Mouse (Mus musculus): ENCODE data around the gene Alpk1. TPM values are rescaled to one million over a fixed set of nuclear protein-coding genes. Genes with fewer than 3 reads are reported as not detected.

The Alpk1 gene
- polyA plus RNA-seq, 2 experiments, result 0.19 to 0.59 TPM

DNA sequence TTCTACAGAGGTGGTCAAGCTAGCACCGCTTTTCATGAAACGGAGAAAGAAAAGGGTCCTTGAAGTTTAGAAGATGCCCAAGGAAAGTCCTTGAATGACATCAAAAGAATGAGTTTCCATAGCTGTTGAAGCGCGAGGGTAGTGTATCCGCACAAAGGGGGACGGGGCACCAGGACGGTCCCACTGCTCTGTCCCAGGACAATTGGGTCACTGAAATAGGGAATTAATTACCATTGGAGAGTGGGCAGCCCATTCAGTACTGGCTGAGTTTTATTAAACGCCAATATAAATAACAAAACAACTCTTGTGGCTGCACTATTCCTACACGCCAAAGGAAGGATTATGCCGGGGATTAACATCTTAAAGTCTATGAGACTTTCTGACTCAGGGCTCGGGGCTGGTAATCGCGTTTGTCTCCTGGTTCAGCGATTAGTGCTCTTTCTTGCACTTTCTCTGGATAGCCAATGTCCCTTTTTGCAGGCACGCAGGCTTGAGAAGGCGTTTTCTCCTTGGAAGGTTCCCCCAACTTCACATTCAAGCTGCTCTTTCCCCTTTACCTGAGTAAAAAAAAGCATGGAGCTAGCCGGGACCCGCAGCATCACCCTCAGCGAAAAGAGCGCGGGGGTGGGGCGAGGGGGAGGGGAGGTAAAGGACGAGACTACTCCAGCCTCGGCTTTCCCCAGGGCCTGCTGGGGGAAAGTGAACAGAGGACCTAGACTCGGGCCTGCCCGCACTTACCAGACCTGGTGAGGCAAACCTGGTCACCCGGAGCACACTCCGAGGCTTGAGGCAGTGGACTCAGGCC is 153.0 kb downstream of the Alpk1 start:
- Histone ChIP-seq H3K27me3 (ENCODE audit: control insufficient read depth, insufficient read depth, low read length) (peaks cover 74% of the 10 kb centered on the region), H3K9me3 (ENCODE audit: control insufficient read depth, low read length) (no peaks in the 10 kb centered on the region), H3K27ac (no peak overlapping the region), H3K9ac (replicated peaks) (no peak overlapping the region), H3K4me3 (ENCODE audit: insufficient read depth in 1 of 2, low read depth in 2 of 2, low read length in 2 of 2) (no peak overlapping the region), H3K4me2 (ENCODE audit: low read depth) (no peak overlapping the region), H3K4me1 (replicated peaks; ENCODE audit: control insufficient read depth in 2 of 2, insufficient read depth in 2 of 2, low read length in 1 of 2) (no peaks in the 10 kb centered on the region; a peak in 1 of 4 replicates), H3K36me3 (replicated peaks; ENCODE audit: control insufficient read depth, insufficient read depth, low read depth) (no peaks in the 10 kb centered on the region)
- ATAC-seq (ENCODE audit: insufficient read depth) (no peak), DNase-seq (ENCODE audit: low read depth in 3 of 3, low spot score in 3 of 3) (no peak)
- no peak for TF ChIP-seq EP300 (IDR thresholded peaks at IDR 0.05; ENCODE audit: low read depth)
- TF ChIP-seq CTCF (IDR thresholded peaks at IDR 0.05; ENCODE audit: low read depth), result no peak
- 3% methylated on average over 28 of the region's 28 CpGs for whole genome bisulfite sequencing (ENCODE audit: insufficient replicate concordance)

DNA sequence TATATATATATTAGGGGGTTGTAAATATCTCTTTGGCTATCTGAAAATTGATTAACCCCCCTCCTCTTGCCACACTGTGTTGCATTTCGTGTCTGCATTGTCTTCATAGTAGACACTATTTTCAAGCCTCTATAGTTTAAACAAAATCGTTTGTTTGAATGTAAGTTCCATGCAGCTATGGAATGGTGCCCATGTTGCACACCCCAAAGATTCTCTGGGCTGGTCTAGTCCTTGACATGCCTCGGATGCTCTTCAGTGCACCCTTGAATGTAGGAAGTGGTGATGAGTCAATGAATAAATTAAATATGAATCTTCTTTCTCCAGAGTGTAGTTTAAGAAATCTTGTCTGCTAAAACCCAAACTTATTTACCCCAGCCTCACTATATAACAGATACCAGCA is 153.8 kb downstream of the Alpk1 start:
- DNase-seq (ENCODE audit: low read depth in 3 of 3, low spot score in 3 of 3), result no peak
- peaks cover 69% of the 10 kb centered on the region for H3K27me3 ChIP-seq (ENCODE audit: control insufficient read depth, insufficient read depth, low read length)

DNA sequence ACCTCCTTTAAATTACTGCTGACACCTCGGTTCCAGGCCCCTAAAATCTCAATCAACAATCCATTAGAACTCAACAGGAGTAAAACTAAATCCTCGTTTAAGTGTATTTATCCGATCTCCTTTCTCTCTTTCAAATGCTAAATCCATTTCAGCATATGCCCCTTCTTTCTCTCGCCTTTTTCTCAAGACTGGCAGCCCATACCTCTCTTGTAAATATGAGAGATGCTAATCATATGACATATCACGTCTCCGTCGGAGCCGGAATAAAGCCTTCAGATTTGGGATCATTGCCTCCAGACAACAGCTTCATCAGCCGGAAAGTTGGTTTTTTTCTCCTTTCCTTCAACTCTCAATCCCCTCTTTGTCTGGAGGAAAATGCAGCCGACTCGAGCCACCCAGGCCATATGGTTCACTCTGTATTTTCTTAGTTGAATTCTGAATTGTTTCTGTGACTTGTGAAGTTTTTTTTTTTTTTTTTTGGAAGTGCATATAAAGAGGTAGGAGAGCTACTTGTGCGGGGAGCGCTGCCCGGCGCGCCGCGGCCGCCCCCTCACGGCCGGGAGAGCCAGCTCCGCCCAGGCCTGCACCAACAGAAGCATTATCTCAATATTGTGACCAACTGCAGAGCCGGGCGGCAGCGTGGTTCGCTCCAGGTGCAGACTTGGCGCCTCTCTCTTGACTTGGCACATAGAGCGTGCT is 154.5 kb downstream of the Alpk1 start:
- ATAC-seq (ENCODE audit: insufficient read depth) (no peak), DNase-seq (ENCODE audit: low read depth in 3 of 3, low spot score in 3 of 3) (peak in 1 of 3 experiments; percentile 13)
- Histone ChIP-seq H3K9me3 (ENCODE audit: control insufficient read depth, low read length) (no peaks in the 10 kb centered on the region), H3K27ac (no peak overlapping the region), H3K4me3 (ENCODE audit: insufficient read depth in 1 of 2, low read depth in 2 of 2, low read length in 2 of 2) (peak overlapping the region in 1 of 2 experiments; percentile 31; a peak in 2 of 4 replicates), H3K27me3 (ENCODE audit: control insufficient read depth, insufficient read depth, low read length) (peaks cover 63% of the 10 kb centered on the region), H3K9ac (replicated peaks) (no peak overlapping the region), H3K36me3 (replicated peaks; ENCODE audit: control insufficient read depth, insufficient read depth, low read depth) (no peaks in the 10 kb centered on the region), H3K4me1 (replicated peaks; ENCODE audit: control insufficient read depth in 2 of 2, insufficient read depth in 2 of 2, low read length in 1 of 2) (no peaks in the 10 kb centered on the region; a peak in 1 of 4 replicates), H3K4me2 (ENCODE audit: low read depth) (peak overlapping the region; percentile 62)
- under 1% methylated on average over 28 of the region's 28 CpGs for WGBS (ENCODE audit: insufficient replicate concordance)
- no peak for TF ChIP-seq EP300 (IDR thresholded peaks at IDR 0.05; ENCODE audit: low read depth)
- TF ChIP-seq CTCF (IDR thresholded peaks at IDR 0.05; ENCODE audit: low read depth), result no peak

More for the DNA sequence above, 153.8 kb downstream of the Alpk1 start:
- no peak overlapping the region for H3K27ac ChIP-seq
- H3K9me3 ChIP-seq (ENCODE audit: control insufficient read depth, low read length), result no peaks in the 10 kb centered on the region
- H3K4me3 ChIP-seq (ENCODE audit: insufficient read depth in 1 of 2, low read depth in 2 of 2, low read length in 2 of 2), result no peak overlapping the region
- WGBS (ENCODE audit: insufficient replicate concordance), result 6% methylated on average over 3 of the region's 3 CpGs
- H3K4me1 ChIP-seq (replicated peaks; ENCODE audit: control insufficient read depth in 2 of 2, insufficient read depth in 2 of 2, low read length in 1 of 2), result no peaks in the 10 kb centered on the region; a peak in 1 of 4 replicates
- no peak for ATAC-seq (ENCODE audit: insufficient read depth)
- TF ChIP-seq EP300 (IDR thresholded peaks at IDR 0.05; ENCODE audit: low read depth), result no peak
- no peak overlapping the region for H3K4me2 ChIP-seq (ENCODE audit: low read depth)
- H3K36me3 ChIP-seq (replicated peaks; ENCODE audit: control insufficient read depth, insufficient read depth, low read depth), result no peaks in the 10 kb centered on the region
- no peak overlapping the region for H3K9ac ChIP-seq (replicated peaks)

DNA sequence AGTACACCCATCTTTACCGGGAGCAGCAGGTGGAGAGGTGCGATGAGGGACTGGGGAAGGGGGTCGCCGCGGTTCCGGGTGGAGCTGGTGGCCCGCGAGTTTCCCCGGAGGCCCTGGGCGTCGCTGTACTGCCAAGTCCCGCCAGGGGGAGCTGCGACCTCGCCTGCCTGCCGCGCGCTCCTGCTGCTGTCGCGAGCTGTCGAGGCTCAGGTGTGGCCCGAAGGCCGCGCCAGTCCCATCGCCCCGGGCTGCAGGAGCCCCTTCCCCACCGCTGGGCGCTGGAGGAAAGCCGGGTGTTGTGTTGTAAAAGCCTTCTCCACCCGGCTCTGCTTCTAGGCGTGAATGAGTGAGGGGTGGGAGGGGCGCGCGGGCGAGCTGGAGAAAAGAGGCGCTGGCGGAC is 155.0 kb downstream of the Alpk1 start:
- peak overlapping the region in 1 of 2 experiments; percentile 31; a peak in 2 of 4 replicates for H3K4me3 ChIP-seq (ENCODE audit: insufficient read depth in 1 of 2, low read depth in 2 of 2, low read length in 2 of 2)
- ATAC-seq (ENCODE audit: insufficient read depth), result peak; percentile 60
- DNase-seq (ENCODE audit: low read depth in 3 of 3, low spot score in 3 of 3), result peak in 2 of 3 experiments; percentile 13 to 26
- peak overlapping the region; percentile 62 for H3K4me2 ChIP-seq (ENCODE audit: low read depth)
- H3K27me3 ChIP-seq (ENCODE audit: control insufficient read depth, insufficient read depth, low read length), result peaks cover 57% of the 10 kb centered on the region
- TF ChIP-seq EP300 (IDR thresholded peaks at IDR 0.05; ENCODE audit: low read depth) (no peak), CTCF (IDR thresholded peaks at IDR 0.05; ENCODE audit: low read depth) (peak; percentile 85)
- WGBS (ENCODE audit: insufficient replicate concordance), result under 1% methylated on average over 36 of the region's 36 CpGs
- no peak overlapping the region for H3K9ac ChIP-seq (replicated peaks)
- no peaks in the 10 kb centered on the region for H3K36me3 ChIP-seq (replicated peaks; ENCODE audit: control insufficient read depth, insufficient read depth, low read depth)
- no peaks in the 10 kb centered on the region for H3K9me3 ChIP-seq (ENCODE audit: control insufficient read depth, low read length)
- H3K27ac ChIP-seq, result no peak overlapping the region
- no peaks in the 10 kb centered on the region; a peak in 1 of 4 replicates for H3K4me1 ChIP-seq (replicated peaks; ENCODE audit: control insufficient read depth in 2 of 2, insufficient read depth in 2 of 2, low read length in 1 of 2)

Other genes with a start within 250 kb of the Alpk1 start
- 7.7 and 22.4 TPM in 2 replicates for gene Larp7, start 227.2 kb downstream of the Alpk1 start, polyA plus RNA-seq (2012; rRNA removed)
- gene Larp7, start 227.2 kb downstream of the Alpk1 start, polyA plus RNA-seq (2014; fragmentation: Nextera tagmentation; extraction: Ambion mirVana), result 29.9 and 33.3 TPM in 2 replicates
- 3.2 and 4.7 TPM in 2 replicates for gene Zgrf1, start 227.0 kb downstream of the Alpk1 start, polyA plus RNA-seq (2012; rRNA removed)
- gene Zgrf1, start 227.0 kb downstream of the Alpk1 start, polyA plus RNA-seq (2014; fragmentation: Nextera tagmentation; extraction: Ambion mirVana), result 4.0 and 4.1 TPM in 2 replicates
- 0.01 and 0.21 TPM in 2 replicates for gene Neurog2, start 147.4 kb downstream of the Alpk1 start, polyA plus RNA-seq (2012; rRNA removed)
- gene Neurog2, start 147.4 kb downstream of the Alpk1 start, polyA plus RNA-seq (2014; fragmentation: Nextera tagmentation; extraction: Ambion mirVana), result not detected in 2 replicates
- gene Tifa, start 9.3 kb upstream of the Alpk1 start, polyA plus RNA-seq (2012; rRNA removed), result 5.4 and 8.6 TPM in 2 replicates
- 15.2 and 15.9 TPM in 2 replicates for gene Tifa, start 9.3 kb upstream of the Alpk1 start, polyA plus RNA-seq (2014; fragmentation: Nextera tagmentation; extraction: Ambion mirVana)
- 15.3 and 23.6 TPM in 2 replicates for gene Ap1ar, start 57.0 kb upstream of the Alpk1 start, polyA plus RNA-seq (2012; rRNA removed)
- 12.4 and 15.7 TPM in 2 replicates for gene Ap1ar, start 57.0 kb upstream of the Alpk1 start, polyA plus RNA-seq (2014; fragmentation: Nextera tagmentation; extraction: Ambion mirVana)
- 16.9 and 24.2 TPM in 2 replicates for gene Fam241a, start 115.8 kb upstream of the Alpk1 start, polyA plus RNA-seq (2012; rRNA removed)
- 51.9 and 56.9 TPM in 2 replicates for gene Fam241a, start 115.8 kb upstream of the Alpk1 start, polyA plus RNA-seq (2014; fragmentation: Nextera tagmentation; extraction: Ambion mirVana)

All from liver, embryonic 14.5 days (tissue).